Mouse (Mus musculus) kidney, adult 10 weeks (tissue): ENCODE measurements around the gene Defb22. TPM values are rescaled to one million over a fixed set of nuclear protein-coding genes. Genes with fewer than 3 reads are reported as not detected.

Experiments used
- polyA plus RNA-seq: library from polyadenylated mRNA; stranded (reverse); fragments of 350-450 nt; fragmentation: Illumina TruSeq; extraction: RNeasy Lipid Tissue Mini Kit (QIAGEN cat#74804); gene quantifications from one replicate; pipeline ENCODE4 v1.2.3, GENCODE M21; 2014; ENCODE audit warnings: low read depth, low replicate concordance

Gene Defb22
- polyA plus RNA-seq: not detected

GRCm38 (mm10) chr2:152490038-152490437 lies at the start of gene Defb22:
Gene Defb22, minus strand, starts transcription at chr2:152490138.

GRCm38 (mm10) chr2:152517981-152518380 lies 28.0 kb upstream of the Defb22 start, which contains the start of gene Defb28:
Gene Defb28, plus strand, starts transcription at chr2:152518255.

DNA sequence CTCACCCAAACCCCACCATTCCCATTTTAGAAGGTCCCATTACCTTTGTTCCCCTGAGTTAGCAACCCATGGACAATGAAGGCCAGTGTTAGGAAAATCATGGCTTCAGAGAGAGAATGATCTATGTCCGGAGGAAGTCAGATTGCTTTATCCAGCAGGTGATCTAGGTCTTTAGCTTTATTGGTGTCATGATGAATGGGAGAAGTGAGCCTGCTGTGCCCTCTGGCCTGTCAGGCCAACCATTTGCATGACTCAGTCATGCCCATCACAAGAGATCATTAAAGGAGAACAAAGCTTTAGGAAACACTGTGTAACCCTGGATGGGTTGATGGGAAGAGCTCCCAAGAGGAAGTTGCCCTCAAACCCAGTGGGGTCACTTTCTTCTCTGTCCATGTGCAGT lies 21.7 kb upstream of the Defb22 start, which contains the start of gene Defb26:
Gene Defb26, minus strand, starts transcription at position 101 of the 400 bp plus-strand sequence.

GRCm38 (mm10) chr2:152476763-152477162 lies 13.2 kb downstream of the Defb22 start, which contains the start of gene Defb20:
Gene Defb20, plus strand, starts transcription at chr2:152477063.

GRCm38 (mm10) chr2:152464570-152465150 lies 25.3 kb downstream of the Defb22 start, which contains the start of gene Defb23:
Gene Defb23, minus strand, starts transcription at chr2:152464620.

Other genes starting within 250 kb of the Defb22 start
- 22.4 TPM for gene Tbc1d20, start 196.3 kb downstream of the Defb22 start, polyA plus RNA-seq
- gene Rbck1, start 157.5 kb downstream of the Defb22 start, polyA plus RNA-seq: 0.44 TPM
- not detected for gene Trib3, start 146.1 kb downstream of the Defb22 start, polyA plus RNA-seq
- not detected for gene Nrsn2, start 113.5 kb downstream of the Defb22 start, polyA plus RNA-seq
- 0.40 TPM for gene Sox12, start 92.1 kb downstream of the Defb22 start, polyA plus RNA-seq
- 3.2 TPM for gene Zcchc3, start 75.1 kb downstream of the Defb22 start, polyA plus RNA-seq
- gene 6820408C15Rik, start 74.6 kb downstream of the Defb22 start, polyA plus RNA-seq: 0.36 TPM
- gene Defb23, start 25.5 kb downstream of the Defb22 start, polyA plus RNA-seq: not detected
- not detected for gene Defb20, start 13.1 kb downstream of the Defb22 start, polyA plus RNA-seq
- 2.1 TPM for gene Defb26, start 21.6 kb upstream of the Defb22 start, polyA plus RNA-seq
- not detected for gene Defb28, start 28.1 kb upstream of the Defb22 start, polyA plus RNA-seq
- gene Defb29, start 50.0 kb upstream of the Defb22 start, polyA plus RNA-seq: 44.8 TPM
- not detected for gene Gm17416, start 79.2 kb upstream of the Defb22 start, polyA plus RNA-seq
- not detected for gene Defb21, start 82.6 kb upstream of the Defb22 start, polyA plus RNA-seq
- gene Defb19, start 90.2 kb upstream of the Defb22 start, polyA plus RNA-seq: not detected
- not detected for gene Defb45, start 109.3 kb upstream of the Defb22 start, polyA plus RNA-seq
- gene Defb36, start 114.2 kb upstream of the Defb22 start, polyA plus RNA-seq: not detected
- gene Defb25, start 132.9 kb upstream of the Defb22 start, polyA plus RNA-seq: not detected
- 1.3 TPM for gene Rem1, start 136.8 kb upstream of the Defb22 start, polyA plus RNA-seq
- gene H13, start 179.3 kb upstream of the Defb22 start, polyA plus RNA-seq: 32.4 TPM
- gene Mcts2, start 196.9 kb upstream of the Defb22 start, polyA plus RNA-seq: 24.4 TPM
- gene Id1, start 246.1 kb upstream of the Defb22 start, polyA plus RNA-seq: 27.5 TPM